Mouse (Mus musculus) ES-CJ7 (cell line): ENCODE results near the gene Olfr1367.
"Not testable (repeated sequence)": the region's sequence is repeated elsewhere in the genome, so short reads cannot be mapped to it uniquely, and the experiment has no call there.

Experiments used
- DNase-seq: peaks from one replicate; pipeline ENCODE4 v3.0.0; 2011; ENCODE audit warnings: low read depth, low spot score

Gene Olfr1367

GRCm38 (mm10) chr13:21396048-21396447, 49.3 kb downstream of the Olfr1367 start:
- DNase-seq = not testable (repeated sequence)

DNA sequence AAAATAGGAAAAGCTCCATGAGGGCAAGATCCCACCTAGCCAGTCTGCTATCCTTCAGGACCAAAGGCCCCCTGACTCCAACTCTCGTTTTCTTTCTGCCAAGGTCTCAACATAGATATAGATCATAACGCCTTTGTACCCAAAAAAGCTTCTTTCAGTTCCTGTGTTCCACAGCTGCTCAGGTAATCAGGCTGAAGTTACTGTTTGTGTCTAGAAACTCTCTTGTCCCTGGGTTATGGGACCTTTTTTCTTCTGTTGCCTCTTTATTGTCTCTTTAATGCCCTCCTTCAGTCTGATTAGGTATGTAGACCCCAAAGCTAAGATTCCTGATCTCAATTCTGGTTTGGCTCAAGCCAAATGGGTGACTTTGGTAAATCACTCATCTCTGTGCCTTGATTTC, 50.8 kb downstream of the Olfr1367 start:
- no peak for DNase-seq
